Mouse (Mus musculus) spleen, adult 2 months (tissue): ENCODE results near the gene Glis1.

Experiments
- CTCF ChIP-seq: fragments of 200-500 bp; IDR thresholded peaks from 2 replicates; pipeline ENCODE4 v1.5.1; 2011; ENCODE audit warnings: mild to moderate bottlenecking, inconsistent platforms; ENCODE audit not compliant: insufficient read depth, insufficient read length, insufficient replicate concordance; ENCODE audit errors: extremely low read depth
- POLR2A ChIP-seq: fragments of 200-500 bp; IDR thresholded peaks from 2 replicates; pipeline ENCODE4 v1.6.1; 2011; ENCODE audit warnings: low read depth, low read length, inconsistent platforms

DNA sequence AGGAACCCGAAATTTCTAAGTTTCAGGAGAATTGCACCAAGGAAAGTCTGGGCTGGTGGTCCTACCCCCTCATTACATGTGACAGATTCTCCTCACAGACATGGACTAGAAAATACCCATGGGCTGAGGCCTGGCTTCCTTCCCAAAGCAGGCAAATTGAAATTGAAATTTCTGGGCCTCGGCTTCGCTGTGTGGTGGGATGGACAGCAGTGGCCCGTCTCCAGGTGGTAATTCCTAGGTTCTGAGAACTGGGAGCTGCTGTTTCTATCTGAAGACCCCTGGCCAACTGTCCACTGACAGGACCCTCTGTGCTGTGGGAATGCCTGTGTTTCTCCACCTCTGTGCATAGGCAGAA lies 49.8 kb downstream of the Glis1 start:
- TF ChIP-seq POLR2A = no peak
- no peak for TF ChIP-seq CTCF
